Mouse (Mus musculus): Measurements from ENCODE around the gene Thada. TPM values are rescaled to one million over a fixed set of nuclear protein-coding genes. Genes with fewer than 3 reads are reported as not detected.
A peak's percentile ranks its signal among the peaks of the same experiment; 100 is the strongest.

Gene Thada
- polyA plus RNA-seq, 1 experiment from 2014 or later = 13.0 TPM

DNA sequence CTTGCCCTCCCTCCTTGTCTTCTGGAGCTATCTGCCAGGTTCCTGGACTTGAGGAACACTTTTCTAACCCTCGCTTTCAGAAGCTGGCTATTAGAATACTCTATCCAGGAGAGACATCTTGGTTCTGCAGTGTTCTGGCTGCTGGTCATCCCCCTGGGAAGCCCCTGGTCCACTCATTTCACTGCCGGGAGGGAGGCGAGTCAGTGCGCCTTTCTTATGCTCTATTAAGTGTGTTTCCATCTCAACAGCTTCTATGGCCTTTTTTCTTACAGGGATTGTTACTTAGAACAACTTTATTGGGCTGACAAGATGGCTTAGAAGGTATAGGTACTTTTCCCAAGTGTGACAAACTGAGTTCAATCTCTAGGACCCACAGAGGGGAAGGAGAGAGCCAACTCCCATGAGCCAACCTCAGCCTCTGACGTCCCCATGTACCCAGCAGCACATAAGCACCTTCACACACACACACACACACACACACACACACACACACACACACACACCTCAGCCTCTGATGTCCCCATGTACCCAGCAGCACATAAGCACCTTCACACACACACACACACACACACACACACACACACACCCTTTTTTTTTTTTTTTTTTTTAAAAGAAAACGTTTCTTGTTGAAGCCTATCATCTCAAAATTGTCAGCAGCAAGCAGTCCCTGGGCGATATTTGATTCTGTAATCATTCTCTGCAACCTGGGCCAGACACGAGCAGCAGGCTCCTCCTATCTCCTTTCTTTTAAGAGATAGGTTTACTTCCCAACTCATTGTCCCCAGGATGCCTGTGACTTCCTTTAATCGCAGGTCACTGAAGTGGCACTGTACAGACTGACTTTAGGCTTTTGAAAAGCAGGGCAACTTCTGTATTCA, 113.9 kb downstream of the Thada start:
- WGBS = 72% methylated on average over 9 of the region's 9 CpGs
- Histone ChIP-seq H3K4me1 (peaks cover 28% of the 10 kb centered on the region), H3K36me3 (replicated peaks) (peaks cover 26% of the 10 kb centered on the region), H3K4me3 (no peak overlapping the region), H3K9me3 (no peaks in the 10 kb centered on the region), H3K27me3 (replicated peaks; ENCODE audit: low read depth, poor library complexity, severe bottlenecking) (no peaks in the 10 kb centered on the region), H3K27ac (replicated peaks) (peak overlapping the region; percentile 2; the same call in 1 of the 2 replicates)
- DNase-seq (ENCODE audit: low spot score) = no peak

GRCm38 (mm10) chr17:84351276-84351675, 114.7 kb downstream of the Thada start:
- no peaks in the 10 kb centered on the region for H3K9me3 ChIP-seq
- DNase-seq (ENCODE audit: low spot score) = no peak
- no peak overlapping the region for H3K27ac ChIP-seq (replicated peaks)
- peaks cover 35% of the 10 kb centered on the region for H3K36me3 ChIP-seq (replicated peaks)
- H3K4me1 ChIP-seq = peaks cover 28% of the 10 kb centered on the region
- 74% methylated on average over 3 of the region's 3 CpGs for WGBS
- H3K4me3 ChIP-seq = no peak overlapping the region
- H3K27me3 ChIP-seq (replicated peaks; ENCODE audit: low read depth, poor library complexity, severe bottlenecking) = no peaks in the 10 kb centered on the region

GRCm38 (mm10) chr17:84348865-84349264, 117.1 kb downstream of the Thada start:
- Histone ChIP-seq H3K9me3 (no peaks in the 10 kb centered on the region), H3K4me3 (no peak overlapping the region), H3K36me3 (replicated peaks) (peaks cover 50% of the 10 kb centered on the region)

GRCm38 (mm10) chr17:84342299-84342817, 123.6 kb downstream of the Thada start:
- H3K36me3 ChIP-seq (replicated peaks) = peaks cover 47% of the 10 kb centered on the region
- 57% methylated on average over 6 of the region's 6 CpGs for WGBS
- H3K4me3 ChIP-seq = no peak overlapping the region
- DNase-seq (ENCODE audit: low spot score) = no peak
- H3K9me3 ChIP-seq = no peaks in the 10 kb centered on the region
- 0 out of 2 replicates have a peak, but pooled peaks cover 3% of the 10 kb centered on the region for H3K4me1 ChIP-seq
- H3K27ac ChIP-seq (replicated peaks) = no peak overlapping the region
- no peaks in the 10 kb centered on the region for H3K27me3 ChIP-seq (replicated peaks; ENCODE audit: low read depth, poor library complexity, severe bottlenecking)

More at GRCm38 (mm10) chr17:84348865-84349264, 117.1 kb downstream of the Thada start:
- Histone ChIP-seq H3K27me3 (replicated peaks; ENCODE audit: low read depth, poor library complexity, severe bottlenecking) (no peaks in the 10 kb centered on the region), H3K4me1 (peaks cover 25% of the 10 kb centered on the region), H3K27ac (replicated peaks) (no peak overlapping the region)
- 90% methylated on average over 3 of the region's 3 CpGs for WGBS
- no peak for DNase-seq (ENCODE audit: low spot score)

GRCm38 (mm10) chr17:84341686-84342085, 124.3 kb downstream of the Thada start:
- H3K9me3 ChIP-seq = no peaks in the 10 kb centered on the region
- no peak overlapping the region for H3K27ac ChIP-seq (replicated peaks)
- DNase-seq (ENCODE audit: low spot score) = no peak
- 82% methylated on average over 2 of the region's 2 CpGs for WGBS
- H3K36me3 ChIP-seq (replicated peaks) = peaks cover 43% of the 10 kb centered on the region
- 0 out of 2 replicates have a peak, but pooled peaks cover 3% of the 10 kb centered on the region for H3K4me1 ChIP-seq
- H3K4me3 ChIP-seq = no peak overlapping the region
- H3K27me3 ChIP-seq (replicated peaks; ENCODE audit: low read depth, poor library complexity, severe bottlenecking) = no peaks in the 10 kb centered on the region

DNA sequence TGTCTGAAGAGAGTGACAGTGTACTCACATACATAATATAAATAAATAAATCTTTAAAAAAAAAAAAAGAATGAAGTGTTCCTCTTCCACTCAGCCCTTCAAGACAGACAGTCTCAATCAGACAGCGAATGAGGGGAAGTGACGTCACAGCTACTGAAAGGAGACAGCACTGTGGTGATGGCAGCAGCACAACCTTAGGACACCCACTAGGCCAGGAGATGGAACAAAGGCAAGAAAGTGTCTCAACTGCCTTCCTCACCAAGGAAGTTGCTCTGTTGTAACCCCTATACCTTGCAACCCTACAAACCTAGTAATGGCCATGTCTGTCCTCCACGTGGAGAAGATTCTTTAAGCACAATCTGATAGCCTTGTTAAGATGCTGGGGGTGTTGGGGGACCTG, 125.4 kb downstream of the Thada start:
- no peaks in the 10 kb centered on the region for H3K27me3 ChIP-seq (replicated peaks; ENCODE audit: low read depth, poor library complexity, severe bottlenecking)
- H3K27ac ChIP-seq (replicated peaks) = no peak overlapping the region
- H3K4me3 ChIP-seq = no peak overlapping the region
- H3K36me3 ChIP-seq (replicated peaks) = peaks cover 45% of the 10 kb centered on the region
- H3K4me1 ChIP-seq = 0 out of 2 replicates have a peak, but pooled peaks cover 5% of the 10 kb centered on the region
- H3K9me3 ChIP-seq = no peaks in the 10 kb centered on the region
- 94% methylated on average over 3 of the region's 3 CpGs for WGBS
- DNase-seq (ENCODE audit: low spot score) = no peak

DNA sequence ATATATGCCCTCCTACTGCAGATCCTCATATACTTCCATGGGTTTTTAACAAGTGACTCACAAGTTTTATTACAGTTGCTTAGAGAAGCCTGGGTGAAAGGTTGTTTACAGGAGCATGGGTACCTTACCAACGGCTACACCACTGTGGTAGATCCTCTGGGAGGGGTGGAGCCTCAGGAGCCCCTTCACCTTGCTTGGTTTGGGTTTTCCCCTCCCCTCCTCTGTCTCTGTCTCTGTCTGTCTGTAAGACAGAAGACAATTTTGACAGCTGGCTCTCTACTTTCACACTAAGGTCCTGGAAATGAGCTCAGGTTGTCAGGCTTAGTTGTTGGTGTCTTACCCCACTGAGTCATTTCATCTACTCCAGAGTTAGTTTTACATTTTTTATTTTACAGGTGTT, 130.0 kb downstream of the Thada start:
- no peak overlapping the region for H3K27ac ChIP-seq (replicated peaks)
- 81% methylated on average over 1 of the region's 1 CpGs for WGBS
- no peak for DNase-seq (ENCODE audit: low spot score)

GRCm38 (mm10) chr17:84335076-84335475, 130.9 kb downstream of the Thada start:
- Histone ChIP-seq H3K27ac (replicated peaks) (no peak overlapping the region), H3K9me3 (no peaks in the 10 kb centered on the region), H3K4me1 (peaks cover 11% of the 10 kb centered on the region), H3K4me3 (no peak overlapping the region), H3K27me3 (replicated peaks; ENCODE audit: low read depth, poor library complexity, severe bottlenecking) (no peaks in the 10 kb centered on the region), H3K36me3 (replicated peaks) (peaks cover 45% of the 10 kb centered on the region)
- 68% methylated on average over 3 of the region's 3 CpGs for WGBS
- DNase-seq (ENCODE audit: low spot score) = no peak

More for the DNA sequence above, 130.0 kb downstream of the Thada start:
- Histone ChIP-seq H3K27me3 (replicated peaks; ENCODE audit: low read depth, poor library complexity, severe bottlenecking) (no peaks in the 10 kb centered on the region), H3K9me3 (no peaks in the 10 kb centered on the region), H3K4me3 (no peak overlapping the region), H3K36me3 (replicated peaks) (peaks cover 52% of the 10 kb centered on the region), H3K4me1 (peaks cover 10% of the 10 kb centered on the region)

DNA sequence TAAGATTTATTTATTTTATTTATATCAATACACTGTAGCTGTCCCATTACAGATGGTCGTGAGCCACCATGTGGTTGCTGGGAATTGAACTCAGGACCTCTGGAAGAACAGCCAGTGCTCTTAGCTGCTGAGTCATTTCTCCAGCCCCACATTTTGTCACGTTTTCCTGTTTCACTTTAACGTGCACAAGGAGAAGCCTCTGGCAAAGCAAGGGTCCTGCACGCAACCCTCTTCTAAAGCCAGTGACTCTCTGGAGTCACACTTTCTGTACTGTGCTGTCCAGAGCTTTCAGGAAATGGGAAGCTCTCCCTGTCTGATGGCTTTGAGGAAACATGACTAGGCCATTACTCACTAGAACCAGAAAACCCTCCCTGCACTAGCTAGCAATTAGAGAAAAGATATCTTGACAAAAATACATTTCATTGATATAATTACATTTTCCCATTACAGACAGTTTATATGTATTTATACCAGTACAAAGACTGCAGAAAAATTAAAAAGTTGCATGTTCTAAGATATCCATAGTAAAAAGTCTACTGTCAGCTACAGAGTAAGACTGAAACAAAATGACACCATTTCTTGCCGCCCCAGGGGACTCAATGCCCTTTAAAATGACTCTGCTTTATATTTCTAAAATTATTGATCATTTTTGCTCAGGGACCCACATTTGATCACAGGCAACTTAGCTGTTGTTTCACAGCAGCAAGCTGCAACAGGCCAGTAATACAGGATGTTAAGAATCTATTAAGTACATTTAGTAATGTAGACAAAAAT, 131.6 kb downstream of the Thada start:
- Histone ChIP-seq H3K36me3 (replicated peaks) (peaks cover 39% of the 10 kb centered on the region), H3K27me3 (replicated peaks; ENCODE audit: low read depth, poor library complexity, severe bottlenecking) (no peaks in the 10 kb centered on the region), H3K4me3 (no peak overlapping the region), H3K27ac (replicated peaks) (no peak overlapping the region), H3K4me1 (peaks cover 11% of the 10 kb centered on the region), H3K9me3 (no peaks in the 10 kb centered on the region)
- whole genome bisulfite sequencing = 83% methylated on average over 5 of the region's 5 CpGs
- no peak for DNase-seq (ENCODE audit: low spot score)

GRCm38 (mm10) chr17:84332940-84333339, 133.1 kb downstream of the Thada start:
- WGBS = 91% methylated on average over 5 of the region's 5 CpGs
- no peak for DNase-seq (ENCODE audit: low spot score)
- Histone ChIP-seq H3K4me1 (peaks cover 16% of the 10 kb centered on the region), H3K4me3 (no peak overlapping the region), H3K9me3 (no peaks in the 10 kb centered on the region), H3K36me3 (replicated peaks) (peaks cover 39% of the 10 kb centered on the region), H3K27ac (replicated peaks) (no peak overlapping the region), H3K27me3 (replicated peaks; ENCODE audit: low read depth, poor library complexity, severe bottlenecking) (no peaks in the 10 kb centered on the region)

GRCm38 (mm10) chr17:84330986-84331385, 135.0 kb downstream of the Thada start:
- 81% methylated on average over 8 of the region's 8 CpGs for WGBS
- Histone ChIP-seq H3K27me3 (replicated peaks; ENCODE audit: low read depth, poor library complexity, severe bottlenecking) (no peaks in the 10 kb centered on the region), H3K9me3 (no peaks in the 10 kb centered on the region), H3K36me3 (replicated peaks) (peaks cover 30% of the 10 kb centered on the region), H3K27ac (replicated peaks) (peak overlapping the region; percentile 42), H3K4me1 (peaks cover 29% of the 10 kb centered on the region), H3K4me3 (no peak overlapping the region)
- DNase-seq (ENCODE audit: low spot score) = no peak

DNA sequence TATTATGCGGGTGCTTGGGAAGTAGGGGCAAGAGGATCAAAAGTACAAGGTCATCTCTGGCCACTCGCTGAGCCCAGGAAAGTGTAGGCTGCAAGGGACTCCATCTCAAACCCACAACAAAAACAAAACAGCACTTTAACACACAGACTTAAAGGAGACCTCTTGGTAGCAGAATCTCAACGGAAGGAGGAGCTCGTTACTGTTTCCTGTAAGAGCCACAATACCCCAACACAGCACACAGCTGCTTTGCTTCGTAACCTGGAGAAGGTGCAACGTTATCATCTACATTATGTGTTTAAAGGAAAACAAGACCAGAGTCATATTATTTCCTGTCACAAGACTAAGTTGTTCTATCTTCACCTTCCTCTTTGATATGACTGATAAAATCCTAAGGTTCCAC, 135.5 kb downstream of the Thada start:
- Histone ChIP-seq H3K27ac (replicated peaks) (no peak overlapping the region), H3K36me3 (replicated peaks) (peaks cover 25% of the 10 kb centered on the region), H3K4me1 (peaks cover 28% of the 10 kb centered on the region), H3K27me3 (replicated peaks; ENCODE audit: low read depth, poor library complexity, severe bottlenecking) (no peaks in the 10 kb centered on the region), H3K4me3 (no peak overlapping the region), H3K9me3 (no peaks in the 10 kb centered on the region)
- WGBS = 84% methylated on average over 6 of the region's 6 CpGs
- DNase-seq (ENCODE audit: low spot score) = no peak
